Mouse (Mus musculus) liver, adult 2 months (tissue): ENCODE measurements at regions not wholly inside any gene's neighbourhood (a gene's known extent, or its start where the extent isn't known, plus 50 kb on each side); places are given as distances from the start of the nearest gene placed in this dataset.

Source experiments
- CTCF ChIP-seq: fragments of 200-500 bp; IDR thresholded peaks from 2 replicates; pipeline ENCODE4 v1.5.1; 2011; ENCODE audit warnings: low read depth, low read length, control low read depth
- POLR2A ChIP-seq: fragments of 200-500 bp; IDR thresholded peaks from 2 replicates; pipeline ENCODE4 v1.6.1; 2011; ENCODE audit warnings: low read length, control low read depth; ENCODE audit not compliant: insufficient read depth; ENCODE audit errors: extremely low read depth

DNA sequence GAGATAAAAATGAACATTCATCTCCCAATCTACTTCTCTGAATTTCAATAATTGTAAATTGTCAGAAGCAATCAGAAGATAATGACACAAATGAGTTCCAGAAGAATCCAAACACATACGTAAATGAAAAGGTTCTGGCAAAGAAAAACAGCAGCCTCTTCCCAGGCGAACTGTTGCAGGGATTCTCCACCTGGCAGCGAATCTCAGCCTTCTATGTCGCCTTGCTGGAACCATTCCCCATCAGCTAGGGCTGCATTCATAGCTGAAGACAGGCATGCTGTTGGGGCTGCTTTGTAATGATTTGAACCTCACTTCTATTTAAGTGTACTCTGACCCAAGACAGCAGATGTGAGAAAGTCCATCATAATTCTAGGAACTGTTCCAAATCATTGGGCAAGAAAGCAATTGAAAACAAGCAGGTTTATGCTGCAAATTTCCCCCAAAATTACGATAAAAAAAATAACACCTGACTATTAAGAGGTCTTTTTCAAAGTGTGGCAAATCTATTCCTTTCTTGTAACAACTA, 387.6 kb downstream of the Adgrl2 start:
- no peak for TF ChIP-seq CTCF
- TF ChIP-seq POLR2A: no peak
